Mouse (Mus musculus): ENCODE data around the gene Zfp768. TPM values are rescaled to one million over a fixed set of nuclear protein-coding genes. Genes with fewer than 3 reads are reported as not detected.
A peak's percentile ranks its signal among the peaks of the same experiment; 100 is the strongest.
"Not testable (repeated sequence)": the region's sequence is repeated elsewhere in the genome, so short reads cannot be mapped to it uniquely, and the experiment has no call there.

Gene Zfp768
- polyA plus RNA-seq (2016; fragmentation: Nextera tagmentation; extraction: Ambion mirVana) = 18.8 and 20.4 TPM in 2 replicates

DNA sequence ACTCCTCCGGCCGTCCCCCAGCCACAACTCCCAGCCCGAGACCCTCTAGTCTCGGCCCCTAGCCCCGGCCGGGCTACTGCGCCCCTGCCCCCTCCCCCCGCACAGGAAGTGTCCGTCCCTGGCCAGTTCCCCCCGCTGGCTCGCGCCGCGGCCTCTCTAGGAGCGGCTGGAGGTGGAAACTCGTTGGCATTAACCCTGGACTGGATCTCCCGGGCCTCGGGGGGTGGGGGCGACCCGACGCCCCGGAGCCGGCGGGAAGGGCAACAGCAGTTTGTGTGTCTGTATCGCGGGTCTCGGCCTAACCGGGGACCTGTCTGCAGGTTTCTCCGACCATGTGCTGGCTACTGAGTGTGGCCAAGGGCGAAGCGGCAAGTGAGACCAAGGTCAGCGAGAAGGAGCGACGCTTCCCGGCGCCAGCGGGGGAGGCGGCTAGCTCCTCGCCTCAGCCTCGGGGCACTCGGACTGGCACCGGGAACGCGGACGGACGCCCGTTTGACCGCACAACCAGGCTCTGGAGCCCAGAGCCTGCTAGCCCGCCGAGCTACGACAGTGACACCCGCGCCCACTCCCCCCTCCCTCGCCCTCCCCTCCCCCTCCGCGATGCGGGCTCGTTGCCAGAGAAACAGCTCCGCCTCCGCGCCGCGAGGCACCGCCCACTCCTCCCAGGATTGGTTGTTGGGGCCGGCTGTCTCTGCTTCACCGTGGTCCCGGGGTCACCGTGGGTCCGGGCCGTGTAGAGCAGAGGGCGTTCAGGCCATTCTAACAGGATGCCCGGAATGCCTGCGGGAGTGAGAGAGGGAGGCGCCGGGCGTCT, at the start of gene Zfp768:
Gene Zfp768 (minus strand): TSS at position 78 of the 814 bp plus-strand sequence.
- H3K4me3 ChIP-seq = peak within 1 kb of the TSS; percentile 93
- peak within 1 kb of the TSS; percentile 97 for H3K27ac ChIP-seq
- no peaks in the 10 kb centered on the region for H3K9me3 ChIP-seq
- peaks cover 39% of the 10 kb centered on the region for H3K4me1 ChIP-seq (replicated peaks)
- peak; percentile 97 for DNase-seq (ENCODE audit: low spot score)
- under 1% methylated on average over 75 of the region's 76 CpGs for WGBS
- no peaks in the 10 kb centered on the region; the same call in 1 of the 2 replicates for H3K27me3 ChIP-seq (ENCODE audit: insufficient read depth, poor library complexity, severe bottlenecking)
- peaks cover 36% of the 10 kb centered on the region for H3K36me3 ChIP-seq

GRCm38 (mm10) chr7:127393944-127394333, 48.5 kb upstream of the Zfp768 start:
- Histone ChIP-seq H3K27ac (peak overlapping the region; percentile 93), H3K4me3 (peak overlapping the region; percentile 80), H3K36me3 (peaks cover 17% of the 10 kb centered on the region), H3K9me3 (no peaks in the 10 kb centered on the region), H3K4me1 (replicated peaks) (peaks cover 24% of the 10 kb centered on the region), H3K27me3 (ENCODE audit: insufficient read depth, poor library complexity, severe bottlenecking) (peaks cover 4% of the 10 kb centered on the region; the same call in 1 of the 2 replicates)
- no peak for DNase-seq (ENCODE audit: low spot score)
- 33% methylated on average over 7 of the region's 7 CpGs for WGBS

DNA sequence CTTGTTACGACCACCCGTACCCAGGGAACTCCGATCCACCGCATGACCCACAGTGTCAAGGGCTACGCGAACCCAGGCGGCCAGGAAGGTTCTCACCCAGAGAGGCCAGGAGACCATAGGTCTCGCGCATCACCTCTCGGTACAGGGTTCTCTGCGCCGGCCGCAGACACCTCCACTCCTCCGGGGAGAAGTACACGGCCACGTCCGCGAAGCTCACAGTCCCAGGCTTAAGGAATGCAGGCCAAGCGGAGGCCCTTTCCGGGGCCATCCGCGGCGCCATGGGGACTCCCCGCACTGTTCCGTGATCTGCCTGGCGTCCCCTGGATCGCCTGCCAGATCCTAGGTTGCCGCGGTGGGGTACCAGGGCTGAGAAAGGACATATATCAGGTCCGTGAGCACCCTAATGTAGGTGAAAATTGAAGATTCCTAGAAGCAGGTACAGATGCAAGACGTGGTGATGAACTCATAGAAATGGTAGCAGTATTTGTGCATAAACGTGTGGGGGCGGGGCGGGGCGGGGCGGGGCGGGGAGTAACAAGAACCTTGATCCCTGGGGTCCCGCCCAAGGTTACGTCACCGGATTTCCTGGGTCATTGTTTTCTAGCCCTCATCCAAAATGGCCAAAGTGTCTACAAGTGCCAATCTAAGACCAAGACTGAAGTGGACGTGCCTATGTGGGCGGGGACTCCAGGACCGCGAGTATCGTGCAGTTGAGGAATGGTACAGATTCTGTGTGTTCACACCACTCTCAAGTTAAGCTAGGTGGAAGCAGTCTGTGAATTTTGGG, 48.0 kb upstream of the Zfp768 start, which contains the start of gene E430018J23Rik:
Gene E430018J23Rik (minus strand): TSS at position 473 of the 787 bp plus-strand sequence.
- Histone ChIP-seq H3K4me3 (peak within 1 kb of the TSS; percentile 80), H3K27me3 (ENCODE audit: insufficient read depth, poor library complexity, severe bottlenecking) (peaks cover 4% of the 10 kb centered on the region; the same call in 1 of the 2 replicates), H3K27ac (peak within 1 kb of the TSS; percentile 93), H3K36me3 (peaks cover 17% of the 10 kb centered on the region), H3K4me1 (replicated peaks) (peaks cover 24% of the 10 kb centered on the region), H3K9me3 (no peaks in the 10 kb centered on the region)
- DNase-seq (ENCODE audit: low spot score) = peak; percentile 96
- WGBS = 1% methylated on average over 45 of the region's 45 CpGs

GRCm38 (mm10) chr7:127392251-127392824, 46.9 kb upstream of the Zfp768 start:
- 85% methylated on average over 8 of the region's 8 CpGs for WGBS
- Histone ChIP-seq H3K9me3 (no peaks in the 10 kb centered on the region), H3K27me3 (ENCODE audit: insufficient read depth, poor library complexity, severe bottlenecking) (peaks cover 4% of the 10 kb centered on the region; the same call in 1 of the 2 replicates), H3K36me3 (peaks cover 17% of the 10 kb centered on the region), H3K27ac (no peak overlapping the region), H3K4me1 (replicated peaks) (peaks cover 24% of the 10 kb centered on the region), H3K4me3 (peak overlapping the region; percentile 80)
- no peak for DNase-seq (ENCODE audit: low spot score)

DNA sequence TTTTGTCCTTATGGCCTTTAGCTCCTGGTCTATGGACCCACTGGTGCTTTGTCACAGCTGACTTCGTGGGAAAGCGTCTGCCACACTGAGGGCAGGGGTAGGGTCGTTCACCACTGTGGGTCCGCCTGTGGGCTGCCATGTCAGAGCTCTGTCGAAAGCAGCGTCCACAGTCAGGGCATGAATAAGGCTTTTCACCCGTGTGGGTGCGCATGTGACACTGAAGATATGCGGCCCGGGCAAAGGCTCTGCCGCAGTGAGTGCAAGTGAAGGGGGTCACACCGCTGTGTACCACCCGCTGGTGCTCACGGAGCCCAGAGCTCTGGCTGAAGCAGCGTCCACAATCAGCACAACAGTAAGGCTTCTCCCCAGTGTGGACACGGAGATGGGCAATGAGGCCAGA, 46.1 kb upstream of the Zfp768 start:
- Histone ChIP-seq H3K27ac (no peak overlapping the region), H3K36me3 (peaks cover 17% of the 10 kb centered on the region), H3K4me1 (replicated peaks) (peaks cover 27% of the 10 kb centered on the region), H3K4me3 (no peak overlapping the region), H3K9me3 (no peaks in the 10 kb centered on the region), H3K27me3 (ENCODE audit: insufficient read depth, poor library complexity, severe bottlenecking) (peaks cover 4% of the 10 kb centered on the region; the same call in 1 of the 2 replicates)
- 98% methylated on average over 16 of the region's 16 CpGs for WGBS
- no peak for DNase-seq (ENCODE audit: low spot score)

- H3K4me3 ChIP-seq = no peak overlapping the region
- no peak overlapping the region for H3K27ac ChIP-seq
- peaks cover 4% of the 10 kb centered on the region; the same call in 1 of the 2 replicates for H3K27me3 ChIP-seq (ENCODE audit: insufficient read depth, poor library complexity, severe bottlenecking)
- no peak for DNase-seq (ENCODE audit: low spot score)
- H3K36me3 ChIP-seq = peaks cover 22% of the 10 kb centered on the region
- no peaks in the 10 kb centered on the region for H3K9me3 ChIP-seq
- 82% methylated on average over 7 of the region's 7 CpGs for WGBS
- H3K4me1 ChIP-seq (replicated peaks) = peaks cover 36% of the 10 kb centered on the region
These were observed 44.9 kb upstream of the Zfp768 start for GRCm38 (mm10) chr7:127390306-127390705.

- H3K9me3 ChIP-seq; H3K27ac ChIP-seq; H3K4me3 ChIP-seq; DNase-seq (ENCODE audit: low spot score); H3K27me3 ChIP-seq (ENCODE audit: insufficient read depth, poor library complexity, severe bottlenecking): not testable (repeated sequence)
- Histone ChIP-seq H3K36me3 (peaks cover 43% of the 10 kb centered on the region), H3K4me1 (replicated peaks) (peaks cover 29% of the 10 kb centered on the region)
These were observed 42.8 kb upstream of the Zfp768 start for GRCm38 (mm10) chr7:127388201-127388600.

GRCm38 (mm10) chr7:127386641-127387392, 41.4 kb upstream of the Zfp768 start, which contains the start of gene 9130019O22Rik:
9130019O22Rik (minus strand) TSS chr7:127387166.
- peaks cover 53% of the 10 kb centered on the region for H3K36me3 ChIP-seq

GRCm38 (mm10) chr7:127385560-127385959, 40.2 kb upstream of the Zfp768 start:
- H3K27ac ChIP-seq; DNase-seq (ENCODE audit: low spot score); H3K4me3 ChIP-seq; H3K27me3 ChIP-seq (ENCODE audit: insufficient read depth, poor library complexity, severe bottlenecking); H3K9me3 ChIP-seq: not testable (repeated sequence)
- Histone ChIP-seq H3K4me1 (replicated peaks) (peaks cover 16% of the 10 kb centered on the region), H3K36me3 (peaks cover 44% of the 10 kb centered on the region)
- WGBS = 89% methylated on average over 4 of the region's 4 CpGs

More at GRCm38 (mm10) chr7:127386641-127387392, 41.4 kb upstream of the Zfp768 start, which contains the start of gene 9130019O22Rik:
- Histone ChIP-seq H3K4me3 (peak within 1 kb of the TSS; percentile 62), H3K9me3 (peaks cover 8% of the 10 kb centered on the region), H3K27me3 (ENCODE audit: insufficient read depth, poor library complexity, severe bottlenecking) (no peaks in the 10 kb centered on the region), H3K4me1 (replicated peaks) (peaks cover 16% of the 10 kb centered on the region), H3K27ac (peak within 1 kb of the TSS; percentile 86)
- WGBS = 14% methylated on average over 38 of the region's 38 CpGs
- peak; percentile 80 for DNase-seq (ENCODE audit: low spot score)

GRCm38 (mm10) chr7:127378310-127378921, 33.0 kb upstream of the Zfp768 start:
- WGBS = 75% methylated on average over 6 of the region's 6 CpGs

GRCm38 (mm10) chr7:127375271-127376245, 30.2 kb upstream of the Zfp768 start, which contains the start of gene Zfp747:
Zfp747 (minus strand) TSS chr7:127376050.
- H3K27ac ChIP-seq = peak within 1 kb of the TSS; percentile 87
- peaks cover 25% of the 10 kb centered on the region for H3K36me3 ChIP-seq
- not testable (repeated sequence) for H3K27me3 ChIP-seq (ENCODE audit: insufficient read depth, poor library complexity, severe bottlenecking); H3K4me1 ChIP-seq (replicated peaks); H3K9me3 ChIP-seq
- peak within 1 kb of the TSS; percentile 73 for H3K4me3 ChIP-seq
- whole genome bisulfite sequencing = 3% methylated on average over 49 of the region's 49 CpGs
- peak; percentile 87 for DNase-seq (ENCODE audit: low spot score)

More at GRCm38 (mm10) chr7:127378310-127378921, 33.0 kb upstream of the Zfp768 start:
- H3K27ac ChIP-seq = no peak overlapping the region
- H3K36me3 ChIP-seq = peaks cover 26% of the 10 kb centered on the region
- no peak for DNase-seq (ENCODE audit: low spot score)
- H3K9me3 ChIP-seq = no peaks in the 10 kb centered on the region
- no peak overlapping the region for H3K4me3 ChIP-seq
- peaks cover 9% of the 10 kb centered on the region for H3K4me1 ChIP-seq (replicated peaks)
- no peaks in the 10 kb centered on the region for H3K27me3 ChIP-seq (ENCODE audit: insufficient read depth, poor library complexity, severe bottlenecking)

All from hindbrain, embryonic 10.5 days (tissue).